Mouse (Mus musculus) spleen, adult 2 months (tissue): ENCODE results near the gene St6gal2. TPM values are rescaled to one million over a fixed set of nuclear protein-coding genes. Genes with fewer than 3 reads are reported as not detected.

Experiments
- DNase-seq, 2 experiments: peaks; one replicate each; pipeline versions ENCODE4 v3.0.0 to v3.0.0-alpha.2; 2012 to 2021; ENCODE audit warnings: low spot score in 2 of 2, low read depth in 1 of 2
- H3K27ac ChIP-seq: fragments of 200-500 bp; 2 replicates; pipeline ENCODE4 v1.5.1; 2012; ENCODE audit warnings: low read length, inconsistent platforms; ENCODE audit not compliant: insufficient read depth
- H3K27me3 ChIP-seq: fragments of 200-500 bp; 2 replicates; pipeline ENCODE4 v1.6.1; 2012; ENCODE audit warnings: mild to moderate bottlenecking, moderate library complexity, low read length, inconsistent platforms; ENCODE audit not compliant: control insufficient read depth, insufficient read depth
- H3K36me3 ChIP-seq: fragments of 200-500 bp; 2 replicates; pipeline ENCODE4 v1.6.1; 2012; ENCODE audit warnings: mild to moderate bottlenecking, low read length, inconsistent platforms; ENCODE audit not compliant: control insufficient read depth, insufficient read depth
- H3K4me1 ChIP-seq: fragments of 200-500 bp; 2 replicates; pipeline ENCODE4 v1.6.1; 2011; ENCODE audit warnings: inconsistent platforms; ENCODE audit not compliant: control insufficient read depth, insufficient read depth, insufficient read length
- H3K4me3 ChIP-seq: fragments of 200-500 bp; 2 replicates; pipeline ENCODE4 v1.5.1; 2011; ENCODE audit warnings: mild to moderate bottlenecking, inconsistent platforms; ENCODE audit not compliant: insufficient read depth, insufficient read length; ENCODE audit errors: extremely low read depth
- CTCF ChIP-seq: fragments of 200-500 bp; IDR thresholded peaks from 2 replicates; pipeline ENCODE4 v1.5.1; 2011; ENCODE audit warnings: mild to moderate bottlenecking, inconsistent platforms; ENCODE audit not compliant: insufficient read depth, insufficient read length, insufficient replicate concordance; ENCODE audit errors: extremely low read depth
- POLR2A ChIP-seq: fragments of 200-500 bp; IDR thresholded peaks from 2 replicates; pipeline ENCODE4 v1.6.1; 2011; ENCODE audit warnings: low read depth, low read length, inconsistent platforms
- WGBS: fragments of 180-500 bp; shearing (Covaris S2); methylation state at CpG from one replicate; pipeline ENCODE4 v1.1.7; 2018; 5-methylcytosine and 5-hydroxymethylcytosine counted together
- polyA plus RNA-seq: library from polyadenylated mRNA; depleted of rRNA; stranded (reverse); fragments of >200 nt; gene quantifications from 2 replicates; pipeline ENCODE4 v1.2.3, GENCODE M21; 2012; rRNA removed

Gene St6gal2
- polyA plus RNA-seq, 1 experiment: not detected

- Histone ChIP-seq H3K4me1 (no peaks in the 10 kb centered on the region), H3K27me3 (no peaks in the 10 kb centered on the region), H3K36me3 (no peaks in the 10 kb centered on the region), H3K27ac (no peak overlapping the region), H3K4me3 (no peak overlapping the region)
- WGBS: 88% methylated on average over 7 of the region's 7 CpGs
- DNase-seq: no peak
- TF ChIP-seq CTCF: no peak
- TF ChIP-seq POLR2A: no peak
Observed at GRCm38 (mm10) chr17:55531872-55532271, 86.7 kb downstream of the St6gal2 start.

GRCm38 (mm10) chr17:55548476-55548875 is 103.3 kb downstream of the St6gal2 start:
- TF ChIP-seq POLR2A (no peak), CTCF (no peak)
- DNase-seq: no peak
- H3K4me1 ChIP-seq: no peaks in the 10 kb centered on the region
- H3K36me3 ChIP-seq: no peaks in the 10 kb centered on the region
- H3K27me3 ChIP-seq: no peaks in the 10 kb centered on the region
- H3K4me3 ChIP-seq: no peak overlapping the region
- 79% methylated on average over 1 of the region's 1 CpGs for WGBS
- H3K27ac ChIP-seq: no peak overlapping the region

- H3K27ac ChIP-seq: no peak overlapping the region
- no peaks in the 10 kb centered on the region for H3K27me3 ChIP-seq
- H3K36me3 ChIP-seq: no peaks in the 10 kb centered on the region
- 70% methylated on average over 2 of the region's 2 CpGs for WGBS
- H3K4me3 ChIP-seq: no peak overlapping the region
- TF ChIP-seq POLR2A (no peak), CTCF (no peak)
- no peak for DNase-seq
- no peaks in the 10 kb centered on the region for H3K4me1 ChIP-seq
Observed at GRCm38 (mm10) chr17:55561774-55562173, 116.6 kb downstream of the St6gal2 start.

Other genes with a start within 250 kb of the St6gal2 start
- gene Vmn2r118, start 179.8 kb downstream of the St6gal2 start, polyA plus RNA-seq: not detected in 2 replicates